Mouse (Mus musculus): Measurements from ENCODE around the gene Cacna1c. TPM values are rescaled to one million over a fixed set of nuclear protein-coding genes. Genes with fewer than 3 reads are reported as not detected.

The Cacna1c gene
- polyA plus RNA-seq, 1 experiment = 16.7 TPM

DNA sequence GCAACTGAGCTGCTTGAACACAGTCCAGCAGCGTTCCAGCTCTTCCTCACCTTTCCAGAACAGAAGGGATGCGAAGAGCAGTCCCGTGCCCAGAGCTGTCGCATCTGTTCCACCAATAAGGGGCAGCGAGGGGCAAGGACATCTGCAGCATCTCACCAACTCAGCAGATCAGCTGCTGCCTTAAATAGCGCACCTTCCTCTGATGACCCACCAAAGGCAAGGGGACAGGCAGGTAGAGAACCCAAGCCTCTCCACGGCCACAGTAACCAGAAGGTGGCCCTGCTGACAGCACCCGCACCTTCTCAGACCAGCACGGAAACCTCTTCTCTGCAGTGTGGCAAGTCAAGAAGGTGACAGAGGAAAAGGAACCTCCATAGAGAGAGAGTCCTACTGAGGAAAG, 131.8 kb downstream of the Cacna1c start:
- peak overlapping the region; percentile 8; the same call in 1 of the 2 replicates for H3K27ac ChIP-seq (ENCODE audit: insufficient read depth, low read length)
- DNase-seq = peak; percentile 48 to 52
- TF ChIP-seq POLR2A (IDR thresholded peaks at IDR 0.05; ENCODE audit: borderline replicate concordance, insufficient read depth, low read length) (no peak), CTCF (IDR thresholded peaks at IDR 0.05; ENCODE audit: borderline replicate concordance, insufficient read depth, low read depth, low read length) (no peak)
- peaks cover 69% of the 10 kb centered on the region for H3K4me1 ChIP-seq (ENCODE audit: control insufficient read depth, insufficient read depth, low read length)
- H3K4me3 ChIP-seq (replicated peaks; ENCODE audit: insufficient read depth, low read depth, low read length) = no peak overlapping the region
- 37% methylated on average over 9 of the region's 9 CpGs for WGBS
- no peaks in the 10 kb centered on the region for H3K27me3 ChIP-seq (ENCODE audit: control insufficient read depth, insufficient read depth, low read length)

- TF ChIP-seq POLR2A (IDR thresholded peaks at IDR 0.05; ENCODE audit: borderline replicate concordance, insufficient read depth, low read length) (no peak), CTCF (IDR thresholded peaks at IDR 0.05; ENCODE audit: borderline replicate concordance, insufficient read depth, low read depth, low read length) (no peak)
- no peak for DNase-seq
- H3K4me1 ChIP-seq (ENCODE audit: control insufficient read depth, insufficient read depth, low read length) = peaks cover 70% of the 10 kb centered on the region
- H3K27ac ChIP-seq (ENCODE audit: insufficient read depth, low read length) = no peak overlapping the region
- H3K4me3 ChIP-seq (replicated peaks; ENCODE audit: insufficient read depth, low read depth, low read length) = no peak overlapping the region
- H3K27me3 ChIP-seq (ENCODE audit: control insufficient read depth, insufficient read depth, low read length) = no peaks in the 10 kb centered on the region
Measured at GRCm38 (mm10) chr6:119062695-119063094, 133.5 kb downstream of the Cacna1c start.

DNA sequence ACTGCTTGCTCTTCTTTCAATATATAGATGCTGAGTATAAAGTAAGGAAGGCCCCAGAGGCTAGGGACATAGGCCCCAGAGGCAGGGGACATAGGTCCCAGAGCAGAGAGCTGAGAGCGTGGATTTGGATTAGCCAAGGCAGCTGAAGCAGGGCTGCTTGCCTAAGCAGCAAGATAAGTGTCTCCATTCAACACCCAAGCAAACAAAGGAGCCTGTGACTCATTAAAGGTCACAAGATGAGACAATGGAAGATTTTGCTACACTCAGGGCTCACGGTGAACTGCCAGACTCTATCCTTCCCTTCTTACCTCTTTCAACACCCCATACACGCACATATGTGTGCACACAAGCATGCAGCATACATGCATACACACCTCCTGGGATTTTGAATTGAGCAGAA, 137.3 kb downstream of the Cacna1c start:
- 74% methylated on average over 3 of the region's 3 CpGs for WGBS
- DNase-seq = no peak
- H3K4me3 ChIP-seq (replicated peaks; ENCODE audit: insufficient read depth, low read depth, low read length) = no peak overlapping the region
- peaks cover 51% of the 10 kb centered on the region for H3K4me1 ChIP-seq (ENCODE audit: control insufficient read depth, insufficient read depth, low read length)
- no peaks in the 10 kb centered on the region for H3K27me3 ChIP-seq (ENCODE audit: control insufficient read depth, insufficient read depth, low read length)
- no peak overlapping the region for H3K27ac ChIP-seq (ENCODE audit: insufficient read depth, low read length)
- no peak for TF ChIP-seq CTCF (IDR thresholded peaks at IDR 0.05; ENCODE audit: borderline replicate concordance, insufficient read depth, low read depth, low read length)
- TF ChIP-seq POLR2A (IDR thresholded peaks at IDR 0.05; ENCODE audit: borderline replicate concordance, insufficient read depth, low read length) = no peak

DNA sequence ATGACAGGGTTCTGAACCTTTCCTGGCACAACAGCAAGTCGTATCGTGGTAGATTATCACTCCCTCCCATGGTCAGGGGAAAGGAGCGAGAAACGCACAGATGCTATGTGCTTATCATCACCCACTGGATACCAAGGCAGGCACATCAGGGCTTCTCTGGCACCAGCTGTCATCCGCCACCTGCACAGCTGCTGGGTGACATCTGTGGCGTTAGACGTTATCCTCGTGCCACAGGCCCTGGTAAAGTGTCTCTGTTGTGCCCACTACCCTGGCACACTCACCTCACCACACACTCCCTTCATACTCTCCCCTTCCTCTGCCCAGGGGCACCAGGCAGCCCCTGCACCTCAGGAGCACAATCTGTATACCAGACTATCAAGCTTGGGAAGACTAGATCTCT, 137.8 kb downstream of the Cacna1c start:
- H3K27ac ChIP-seq (ENCODE audit: insufficient read depth, low read length) = no peak overlapping the region
- DNase-seq = no peak
- H3K27me3 ChIP-seq (ENCODE audit: control insufficient read depth, insufficient read depth, low read length) = no peaks in the 10 kb centered on the region
- peaks cover 49% of the 10 kb centered on the region for H3K4me1 ChIP-seq (ENCODE audit: control insufficient read depth, insufficient read depth, low read length)
- 60% methylated on average over 8 of the region's 8 CpGs for WGBS
- TF ChIP-seq CTCF (IDR thresholded peaks at IDR 0.05; ENCODE audit: borderline replicate concordance, insufficient read depth, low read depth, low read length) (no peak), POLR2A (IDR thresholded peaks at IDR 0.05; ENCODE audit: borderline replicate concordance, insufficient read depth, low read length) (no peak)
- H3K4me3 ChIP-seq (replicated peaks; ENCODE audit: insufficient read depth, low read depth, low read length) = no peak overlapping the region

GRCm38 (mm10) chr6:119057076-119057479, 139.1 kb downstream of the Cacna1c start:
- TF ChIP-seq CTCF (IDR thresholded peaks at IDR 0.05; ENCODE audit: borderline replicate concordance, insufficient read depth, low read depth, low read length) (no peak), POLR2A (IDR thresholded peaks at IDR 0.05; ENCODE audit: borderline replicate concordance, insufficient read depth, low read length) (no peak)
- H3K27me3 ChIP-seq (ENCODE audit: control insufficient read depth, insufficient read depth, low read length) = no peaks in the 10 kb centered on the region
- 15% methylated on average over 15 of the region's 15 CpGs for WGBS
- H3K4me3 ChIP-seq (replicated peaks; ENCODE audit: insufficient read depth, low read depth, low read length) = no peak overlapping the region
- no peak overlapping the region for H3K27ac ChIP-seq (ENCODE audit: insufficient read depth, low read length)
- H3K4me1 ChIP-seq (ENCODE audit: control insufficient read depth, insufficient read depth, low read length) = peaks cover 37% of the 10 kb centered on the region
- DNase-seq = peak; percentile 51 to 56

DNA sequence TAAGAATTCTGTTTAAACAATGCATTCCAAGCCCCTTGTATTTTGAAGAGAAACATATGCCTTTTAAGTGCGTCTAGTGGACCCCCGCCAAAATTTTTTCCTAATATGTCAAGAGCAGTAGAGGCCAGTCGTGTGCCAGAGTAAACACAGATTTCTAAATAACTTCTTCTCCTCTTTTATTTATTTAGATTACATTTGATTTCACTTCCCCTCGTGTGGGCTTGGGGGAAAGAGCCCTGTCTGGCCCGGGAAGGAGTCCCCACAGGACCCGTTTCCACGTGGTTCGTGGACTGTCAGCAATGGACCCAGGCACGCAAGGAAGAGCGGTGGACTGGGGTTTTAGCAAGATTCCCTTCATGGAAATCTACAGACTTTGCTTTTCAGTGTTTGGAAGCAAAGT, 143.4 kb downstream of the Cacna1c start:
- TF ChIP-seq CTCF (IDR thresholded peaks at IDR 0.05; ENCODE audit: borderline replicate concordance, insufficient read depth, low read depth, low read length) (no peak), POLR2A (IDR thresholded peaks at IDR 0.05; ENCODE audit: borderline replicate concordance, insufficient read depth, low read length) (no peak)
- no peaks in the 10 kb centered on the region for H3K27me3 ChIP-seq (ENCODE audit: control insufficient read depth, insufficient read depth, low read length)
- no peak for DNase-seq
- peaks cover 6% of the 10 kb centered on the region for H3K4me1 ChIP-seq (ENCODE audit: control insufficient read depth, insufficient read depth, low read length)
- H3K27ac ChIP-seq (ENCODE audit: insufficient read depth, low read length) = no peak overlapping the region
- 84% methylated on average over 10 of the region's 10 CpGs for WGBS
- no peak overlapping the region for H3K4me3 ChIP-seq (replicated peaks; ENCODE audit: insufficient read depth, low read depth, low read length)

GRCm38 (mm10) chr6:119052366-119052765, 143.9 kb downstream of the Cacna1c start:
- 90% methylated on average over 15 of the region's 15 CpGs for WGBS
- no peak overlapping the region for H3K27ac ChIP-seq (ENCODE audit: insufficient read depth, low read length)
- no peaks in the 10 kb centered on the region for H3K27me3 ChIP-seq (ENCODE audit: control insufficient read depth, insufficient read depth, low read length)
- no peak for TF ChIP-seq POLR2A (IDR thresholded peaks at IDR 0.05; ENCODE audit: borderline replicate concordance, insufficient read depth, low read length)
- TF ChIP-seq CTCF (IDR thresholded peaks at IDR 0.05; ENCODE audit: borderline replicate concordance, insufficient read depth, low read depth, low read length) = no peak
- peaks cover 6% of the 10 kb centered on the region for H3K4me1 ChIP-seq (ENCODE audit: control insufficient read depth, insufficient read depth, low read length)
- DNase-seq = no peak
- no peak overlapping the region for H3K4me3 ChIP-seq (replicated peaks; ENCODE audit: insufficient read depth, low read depth, low read length)

DNA sequence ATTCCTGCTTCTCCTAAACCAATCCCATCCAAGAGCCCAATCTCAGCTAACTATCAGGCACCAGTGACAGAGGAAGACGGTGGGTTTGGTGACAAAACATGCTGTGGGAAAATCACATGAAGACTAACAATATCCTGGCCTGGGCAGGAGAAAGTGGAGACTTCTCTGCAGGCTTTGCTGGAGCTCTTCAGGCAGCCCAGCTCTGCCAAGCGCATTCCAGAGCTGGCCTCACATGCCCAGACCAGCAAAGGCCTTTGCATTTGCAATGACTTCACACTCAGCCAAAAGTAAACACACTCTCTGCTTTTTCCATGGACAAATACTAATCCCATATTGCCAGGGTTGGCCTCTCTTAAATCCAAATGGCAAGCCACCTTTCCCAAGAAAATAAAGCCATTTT, 144.5 kb downstream of the Cacna1c start:
- Histone ChIP-seq H3K27me3 (ENCODE audit: control insufficient read depth, insufficient read depth, low read length) (no peaks in the 10 kb centered on the region), H3K4me1 (ENCODE audit: control insufficient read depth, insufficient read depth, low read length) (no peaks in the 10 kb centered on the region; the same call in none of the 2 replicates), H3K27ac (ENCODE audit: insufficient read depth, low read length) (no peak overlapping the region), H3K4me3 (replicated peaks; ENCODE audit: insufficient read depth, low read depth, low read length) (no peak overlapping the region)
- no peak for DNase-seq
- no peak for TF ChIP-seq POLR2A (IDR thresholded peaks at IDR 0.05; ENCODE audit: borderline replicate concordance, insufficient read depth, low read length)
- no peak for TF ChIP-seq CTCF (IDR thresholded peaks at IDR 0.05; ENCODE audit: borderline replicate concordance, insufficient read depth, low read depth, low read length)
- WGBS = 46% methylated on average over 2 of the region's 2 CpGs
